Mouse (Mus musculus): ENCODE data around the gene Ptrh1. TPM values are rescaled to one million over a fixed set of nuclear protein-coding genes. Genes with fewer than 3 reads are reported as not detected.

Gene Ptrh1
- total RNA-seq, 2 experiments from 2014 or later, result 5.2 to 6.9 TPM

DNA sequence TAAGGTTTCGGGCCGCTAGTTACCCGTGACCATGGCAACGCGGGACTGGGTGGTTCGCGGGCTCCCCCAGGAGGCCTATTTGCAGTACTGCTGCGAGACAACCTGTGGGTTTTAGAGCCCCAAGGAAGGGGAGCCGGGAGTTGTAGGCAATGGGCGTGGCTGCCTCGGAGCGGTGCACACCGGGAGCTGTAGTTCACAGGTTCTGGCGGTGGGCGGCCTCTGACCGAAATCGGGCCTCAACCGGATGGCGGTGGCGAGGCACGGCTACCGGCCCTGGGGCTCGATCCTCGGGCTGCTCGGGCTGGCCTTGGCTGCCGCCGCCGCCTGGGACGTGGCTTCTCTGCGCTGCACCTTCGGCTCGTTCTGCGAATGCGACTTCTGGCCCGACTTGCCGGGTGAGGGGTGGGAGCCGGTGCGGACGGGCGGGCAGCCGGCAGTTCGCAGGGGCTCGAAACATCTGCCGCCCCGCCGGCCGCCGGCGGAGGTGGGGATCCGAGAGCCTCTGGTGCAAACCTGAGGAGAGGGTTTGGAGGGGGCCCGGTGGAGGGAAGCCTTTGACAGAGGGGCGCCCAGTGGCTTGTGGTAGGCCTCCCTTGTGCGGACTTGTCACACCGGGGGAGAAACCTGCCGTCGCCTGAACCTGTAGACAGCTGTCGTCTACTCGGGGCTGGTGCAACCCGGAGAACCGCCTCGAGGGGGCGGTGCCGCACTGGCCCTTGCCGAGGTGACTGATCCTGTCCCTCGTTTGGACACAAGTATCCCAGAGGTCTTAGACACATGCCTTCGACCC, 18.3 kb upstream of the Ptrh1 start, which contains the start of gene Tor2a:
Tor2a (plus strand) TSS at position 179 of the 790 bp plus-strand sequence.
- peak; percentile 95 to 97 for DNase-seq

DNA sequence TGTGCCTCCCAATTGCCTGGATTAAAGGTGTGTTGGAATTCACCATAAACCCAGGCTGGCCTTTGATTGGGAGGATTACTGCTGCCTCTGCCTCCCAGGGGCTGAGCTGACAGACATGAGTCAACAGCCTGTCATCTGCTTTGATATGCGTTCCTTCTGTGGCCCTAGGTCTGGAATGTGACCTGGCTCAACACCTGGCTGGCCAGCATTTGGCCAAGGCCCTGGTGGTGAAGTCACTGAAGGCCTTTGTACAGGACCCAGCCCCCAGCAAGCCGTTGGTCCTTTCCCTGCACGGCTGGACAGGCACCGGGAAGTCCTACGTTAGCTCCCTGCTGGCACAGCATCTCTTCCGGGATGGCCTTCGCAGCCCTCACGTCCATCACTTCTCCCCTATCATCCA, 17.1 kb upstream of the Ptrh1 start:
- no peak for DNase-seq

DNA sequence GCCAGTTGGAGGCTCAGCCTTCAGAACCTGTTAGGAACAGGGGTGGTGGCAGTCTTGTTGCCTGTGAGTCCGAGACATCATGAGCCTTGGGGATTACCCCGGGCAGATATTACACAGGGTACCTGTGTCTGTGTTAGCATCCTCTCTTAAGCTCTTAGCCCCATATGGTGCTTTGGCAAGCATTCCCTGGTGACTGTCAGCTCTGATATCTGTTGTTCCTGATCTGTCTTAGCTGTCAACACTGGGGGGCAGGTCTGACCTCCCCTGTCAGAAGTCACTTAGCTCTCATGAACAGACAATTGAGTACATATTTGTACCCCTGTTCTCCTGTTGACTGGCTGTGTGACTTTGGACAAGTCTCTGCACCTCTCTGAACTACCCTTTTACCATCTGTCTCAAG, 16.6 kb upstream of the Ptrh1 start:
- DNase-seq, result no peak

DNA sequence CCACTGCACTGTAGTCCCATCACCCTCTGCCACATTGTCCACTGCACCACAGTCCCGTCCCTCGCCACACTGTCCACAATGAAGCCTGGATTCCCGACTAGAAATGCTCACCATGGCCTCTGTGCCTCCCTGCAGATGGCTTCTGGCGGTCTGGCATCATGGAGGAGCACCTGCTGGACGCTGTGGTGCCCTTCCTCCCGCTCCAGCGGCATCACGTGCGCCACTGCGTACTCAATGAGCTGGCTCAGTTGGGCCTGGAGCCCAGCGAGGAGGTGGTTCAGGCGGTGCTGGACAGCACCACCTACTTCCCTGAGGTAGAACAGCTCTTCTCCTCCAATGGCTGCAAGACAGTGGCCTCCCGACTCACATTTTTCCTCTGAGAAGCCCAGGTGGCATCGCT, 14.2 kb upstream of the Ptrh1 start:
- no peak for DNase-seq

- no peak for DNase-seq
These were observed 13.7 kb upstream of the Ptrh1 start for GRCm38 (mm10) chr2:32761859-32762258.

GRCm38 (mm10) chr2:32763353-32763752, 12.2 kb upstream of the Ptrh1 start:
- DNase-seq, result no peak

- DNase-seq, result no peak
These were observed 8.3 kb upstream of the Ptrh1 start for GRCm38 (mm10) chr2:32767241-32767640.

DNA sequence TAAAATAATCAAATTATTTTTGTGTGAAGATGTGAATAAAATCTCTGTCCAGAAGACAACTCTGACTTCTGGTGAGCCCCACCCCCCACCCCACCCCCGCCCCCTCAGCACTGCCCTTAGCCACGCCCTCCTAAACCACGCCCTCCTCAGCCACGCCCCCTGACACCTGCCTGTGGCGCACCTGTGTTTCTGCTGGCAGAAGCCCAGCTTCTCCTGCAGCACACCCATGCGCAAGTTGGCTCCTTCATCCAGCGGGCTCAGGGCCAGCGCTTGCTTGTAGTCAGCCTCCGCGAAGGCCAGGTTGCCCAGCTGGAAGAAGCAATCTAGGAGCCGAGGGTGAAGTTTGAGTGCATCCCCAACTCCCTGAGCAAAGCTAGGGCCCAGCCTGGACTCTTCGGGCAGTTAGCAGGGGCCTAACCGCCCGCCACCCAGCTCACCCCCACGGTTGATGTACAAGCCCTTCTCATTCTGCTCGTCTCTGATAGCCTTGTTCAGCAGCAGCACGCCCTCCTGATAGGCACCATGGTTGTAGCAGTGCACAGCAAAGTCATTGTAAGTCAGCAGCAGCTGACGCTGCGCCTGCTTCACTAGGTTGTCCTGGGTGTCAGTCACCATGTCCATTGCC, 6.8 kb upstream of the Ptrh1 start:
- DNase-seq, result no peak

DNA sequence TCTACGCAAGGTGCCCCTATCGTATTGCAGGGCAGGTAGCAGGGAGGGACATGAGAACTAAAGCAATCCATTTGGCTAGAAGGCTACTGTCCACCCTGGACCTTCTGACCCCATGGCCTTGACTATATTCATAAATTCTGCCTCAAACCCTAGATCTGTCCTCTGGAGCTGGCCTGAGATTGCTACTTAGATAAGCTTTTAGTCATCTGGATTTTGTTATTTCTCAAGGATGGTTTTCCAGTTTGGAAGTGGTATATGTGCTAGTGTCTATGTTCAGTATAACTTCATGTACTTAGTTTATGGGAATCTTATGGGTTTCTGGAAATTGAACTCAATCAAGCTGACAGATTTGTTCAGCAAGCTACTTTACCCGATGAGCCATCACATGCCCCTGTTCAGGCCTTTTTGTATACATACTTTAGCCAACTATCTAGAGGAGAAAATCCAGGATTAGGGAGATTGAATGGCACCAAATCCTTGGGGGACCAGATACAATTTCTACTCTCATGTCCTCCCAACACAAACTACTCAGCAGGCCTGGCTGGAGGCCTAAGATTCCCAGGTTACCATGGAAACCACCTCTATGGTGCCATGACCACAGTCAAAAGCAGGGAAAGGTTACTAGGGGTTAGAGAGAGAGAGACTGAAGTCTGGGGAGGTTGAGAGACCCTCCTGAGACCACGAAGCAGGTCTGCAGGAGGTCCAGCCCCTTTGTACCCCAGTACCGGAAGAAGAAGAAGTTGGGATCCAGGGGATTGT, 6.1 kb upstream of the Ptrh1 start:
- no peak for DNase-seq

GRCm38 (mm10) chr2:32771886-32772285, 3.7 kb upstream of the Ptrh1 start:
- no peak for DNase-seq

GRCm38 (mm10) chr2:32772626-32773279, 2.8 kb upstream of the Ptrh1 start:
- DNase-seq, result no peak

DNA sequence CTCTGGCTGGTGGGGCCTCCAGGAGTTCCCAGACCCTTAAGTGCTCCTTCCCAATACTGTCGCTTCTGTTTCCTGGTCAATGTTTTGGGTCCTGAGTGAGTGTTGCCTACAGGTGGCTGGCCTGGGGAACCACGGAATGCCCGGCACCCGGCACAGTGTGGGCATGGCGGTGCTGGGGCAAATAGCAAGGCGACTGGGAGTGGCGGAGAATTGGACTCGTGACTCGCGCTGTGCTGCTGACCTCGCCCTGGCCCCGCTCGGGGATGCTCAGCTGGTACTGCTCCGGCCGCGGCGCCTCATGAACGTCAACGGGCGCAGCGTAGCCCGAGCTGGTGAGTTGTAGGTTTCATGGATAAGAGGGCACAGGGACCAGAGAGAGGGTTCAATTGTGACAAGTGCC, 606 bp downstream of the Ptrh1 start:
- no peak for DNase-seq

DNA sequence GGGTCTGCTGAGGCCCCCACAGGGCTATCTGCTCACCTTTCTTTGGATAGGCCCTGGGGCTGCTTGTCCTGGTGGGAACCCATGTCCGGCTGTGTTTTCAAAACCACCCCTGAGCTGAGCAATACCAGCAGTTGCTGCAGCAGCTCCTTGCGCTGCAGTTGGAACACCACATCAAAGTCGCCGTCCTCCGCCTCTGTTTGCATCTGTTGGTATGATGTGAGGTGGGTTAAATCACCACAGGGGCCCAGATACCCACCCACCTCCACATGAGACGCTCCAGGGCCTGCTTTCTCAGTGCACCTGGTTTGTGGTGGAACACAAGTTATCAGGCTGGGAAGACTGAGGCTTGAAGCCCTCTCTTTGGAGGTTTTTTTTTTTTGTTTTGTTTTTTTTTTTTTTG, 2.5 kb downstream of the Ptrh1 start:
- no peak for DNase-seq

DNA sequence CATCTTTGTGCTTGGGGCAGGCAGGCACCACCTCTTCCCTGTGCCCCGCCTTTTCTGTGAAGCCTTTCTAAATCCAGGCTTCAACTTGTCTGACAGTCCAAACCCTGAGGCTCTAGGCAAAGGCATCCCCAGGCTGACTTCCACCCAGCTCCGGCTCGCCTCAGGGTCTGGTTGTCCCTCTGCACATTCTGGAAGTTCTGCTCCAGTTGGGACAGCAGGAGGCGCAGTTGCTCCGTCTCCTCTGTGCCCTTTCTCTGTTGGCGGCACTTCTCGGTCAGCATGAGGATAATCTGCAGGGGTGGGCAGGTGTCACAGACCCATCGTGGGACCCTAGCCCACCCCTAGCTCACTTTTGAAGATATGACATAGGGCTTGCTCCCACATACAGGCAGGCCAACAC, 3.5 kb downstream of the Ptrh1 start:
- peak; percentile 58 for DNase-seq

DNA sequence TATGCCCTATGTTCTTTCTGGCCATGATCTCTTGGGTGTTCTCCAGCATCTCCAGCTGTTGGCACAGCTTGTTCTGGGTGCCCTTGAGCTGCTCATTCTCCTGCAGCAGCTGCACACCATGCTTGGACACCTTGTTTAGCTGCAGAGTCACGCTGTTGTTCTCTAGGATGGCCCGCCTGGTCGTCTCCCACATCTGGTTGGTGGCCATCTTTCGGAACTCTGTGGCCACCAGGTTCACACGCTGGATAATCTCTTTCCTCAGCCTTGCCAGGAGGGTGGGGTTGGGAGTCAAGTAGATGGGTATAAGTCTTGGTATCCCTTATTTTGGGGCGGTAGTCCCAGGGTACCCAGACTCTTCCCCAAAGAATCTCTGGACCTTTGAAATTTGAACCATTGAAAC, 4.1 kb downstream of the Ptrh1 start:
- no peak for DNase-seq

DNA sequence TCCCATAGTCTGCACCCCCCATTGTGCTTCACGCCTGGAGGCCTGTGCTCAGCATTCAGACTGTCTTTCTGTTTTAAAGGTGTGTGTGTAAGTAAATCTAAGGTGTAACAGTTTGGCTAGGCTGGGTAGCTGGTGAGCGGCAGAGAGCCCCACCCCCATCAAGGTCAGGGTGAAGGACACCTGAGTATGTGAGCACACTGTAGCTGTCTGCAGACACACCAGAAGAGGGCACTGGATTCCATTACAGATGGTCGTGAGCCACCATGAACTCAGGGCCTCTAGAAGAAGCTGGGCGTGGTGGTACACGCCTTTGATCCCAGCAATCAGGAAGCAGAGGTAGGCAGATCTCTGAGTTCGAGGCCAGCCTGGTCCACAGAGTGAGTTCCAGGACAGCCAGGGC, 6.1 kb downstream of the Ptrh1 start:
- no peak for DNase-seq

DNA sequence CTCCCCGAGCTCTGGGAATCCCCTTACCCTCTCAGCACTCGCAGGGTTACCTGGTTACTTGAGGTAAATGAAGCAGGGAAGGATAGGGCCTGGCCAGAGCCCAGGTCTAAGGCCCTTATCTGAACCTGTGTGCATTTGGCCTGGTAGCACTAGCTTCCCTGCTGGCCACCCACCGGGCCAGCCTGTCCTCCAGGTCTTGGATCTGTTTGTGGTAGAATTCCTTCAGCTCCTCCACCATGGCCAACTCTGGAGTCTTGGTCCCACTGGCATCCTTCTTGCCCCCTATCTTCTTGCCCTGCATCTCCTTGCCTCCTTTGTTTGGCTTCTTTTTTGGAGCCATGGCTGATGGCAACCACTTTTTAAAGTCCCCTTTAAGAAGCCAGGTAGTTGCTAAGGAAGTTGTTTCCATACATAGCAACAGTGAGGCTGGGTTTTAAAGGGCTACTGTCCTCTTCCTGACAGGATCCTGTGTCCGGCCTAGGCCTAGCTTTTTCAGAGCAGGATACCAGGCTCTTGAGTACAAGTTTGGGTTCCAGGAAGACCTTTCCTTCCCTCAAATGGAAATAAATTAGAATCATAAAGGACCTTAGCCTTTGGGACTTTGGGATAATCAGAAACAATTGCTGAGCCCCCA, 8.6 kb downstream of the Ptrh1 start, which contains the start of gene Cfap157:
Cfap157 (minus strand) TSS at position 381 of the 634 bp plus-strand sequence.
- no peak for DNase-seq

DNA sequence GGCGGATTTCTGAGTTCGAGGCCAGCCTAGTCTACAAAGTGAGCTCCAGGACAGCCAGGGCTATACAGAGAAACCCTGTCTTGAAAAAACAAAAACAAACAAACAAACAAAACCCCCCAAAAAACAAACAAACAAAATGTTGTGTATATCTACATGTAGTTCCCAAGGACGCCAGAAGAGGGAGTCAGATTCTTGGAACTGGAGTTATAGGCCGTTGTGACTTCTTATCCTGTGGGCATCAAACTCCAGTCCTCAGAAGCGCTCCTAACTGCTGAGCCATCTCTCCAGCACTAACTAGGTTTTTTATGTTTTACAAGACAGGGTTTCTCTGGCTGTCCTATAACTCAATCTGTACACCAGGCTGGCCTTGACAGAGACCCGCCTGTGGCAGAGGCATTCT, 11.6 kb downstream of the Ptrh1 start:
- DNase-seq, result no peak

GRCm38 (mm10) chr2:32788581-32788980, 13.0 kb downstream of the Ptrh1 start:
- no peak for DNase-seq

DNA sequence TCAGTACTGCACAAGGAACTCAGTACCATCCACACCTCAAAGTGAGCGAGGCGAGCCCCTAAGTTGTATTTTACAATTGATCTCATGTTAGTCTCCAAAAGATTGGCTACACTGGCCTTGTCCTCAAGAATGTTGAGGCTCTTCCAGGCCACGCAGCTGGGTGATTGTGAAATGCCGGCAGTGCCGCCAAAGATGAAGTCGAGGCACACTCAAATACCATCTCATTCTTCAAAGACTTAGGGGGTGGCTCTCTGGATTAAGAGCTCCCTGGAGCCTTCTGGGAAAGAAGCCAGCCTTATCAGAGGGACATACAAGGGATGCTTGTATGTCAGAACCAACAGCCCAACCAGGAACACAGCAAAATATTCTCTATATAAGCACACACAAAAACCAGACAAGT, 15.7 kb downstream of the Ptrh1 start:
- DNase-seq, result no peak

DNA sequence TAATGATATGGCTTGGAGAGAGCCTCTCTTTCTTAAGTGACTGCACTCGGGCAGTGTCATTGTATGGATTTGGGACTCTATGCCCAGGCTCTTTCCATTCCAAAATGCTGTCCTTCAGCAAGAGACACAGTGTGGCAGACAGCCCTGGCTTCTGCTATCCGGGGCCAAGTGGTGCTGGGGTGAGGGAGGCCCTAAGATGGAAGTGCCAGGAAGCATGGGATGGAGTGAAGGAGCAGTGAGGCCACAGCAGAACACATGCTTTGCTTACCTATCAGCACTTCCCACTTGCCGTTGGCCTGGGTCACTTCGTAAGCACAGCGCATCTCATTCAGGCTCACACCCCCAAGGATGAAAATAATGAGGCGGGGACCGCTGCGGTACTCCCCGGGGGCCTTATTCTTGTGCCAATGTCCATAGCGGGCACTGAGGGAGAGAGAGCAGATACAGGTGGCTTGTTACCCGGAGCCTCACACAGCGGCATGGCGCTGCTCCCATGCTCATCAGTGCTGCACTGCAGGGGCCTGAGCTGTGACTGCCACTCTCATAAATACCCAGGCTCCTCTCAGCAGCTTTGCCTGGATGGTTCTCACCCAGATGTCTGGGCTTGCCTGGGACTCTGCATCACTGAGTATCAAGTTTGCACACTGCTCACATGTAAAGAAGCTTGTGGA, 20.3 kb downstream of the Ptrh1 start:
- DNase-seq, result no peak

All from layer of hippocampus, postnatal 36 days (tissue).